Mouse (Mus musculus) layer of hippocampus, adult 8-10 months (tissue): ENCODE results near the gene Arrdc3. TPM values are rescaled to one million over a fixed set of nuclear protein-coding genes. Genes with fewer than 3 reads are reported as not detected.
"Not testable (repeated sequence)": the region's sequence is repeated elsewhere in the genome, so short reads cannot be mapped to it uniquely, and the experiment has no call there.

Experiments used
- DNase-seq, 2 experiments: peaks; one replicate each; pipeline ENCODE4 v3.0.0; 2022; ENCODE audit warnings: low spot score in 2 of 2
- total RNA-seq, 4 experiments: library from RNA; stranded (reverse); gene quantifications; 2 replicates each; pipeline ENCODE4 v1.2.4; 2022

Gene Arrdc3
- 10 to 100 TPM; 42.4 to 60.8 (median 47.6) TPM for total RNA-seq

DNA sequence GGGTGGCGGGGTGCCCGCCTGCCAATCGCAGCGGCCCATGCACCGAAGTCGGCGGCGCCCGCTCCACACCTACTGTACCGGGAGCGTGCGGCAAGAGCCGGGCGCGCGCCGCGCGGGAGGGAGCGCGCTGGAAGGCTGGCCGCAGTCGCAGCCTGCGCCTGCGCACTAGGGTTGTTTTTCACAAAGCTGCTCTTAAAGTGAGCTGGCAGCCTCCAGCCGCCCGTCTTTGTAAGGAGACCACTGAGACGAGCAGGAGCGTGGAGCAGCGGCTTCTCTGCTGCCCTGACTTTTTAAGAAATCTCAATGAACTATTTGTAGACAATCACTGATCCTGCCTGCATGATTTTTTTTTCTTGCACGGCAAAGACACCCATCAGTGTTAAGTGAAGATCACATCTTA lies at the start of gene Arrdc3:
TSS of gene Arrdc3 (plus strand) at position 195 of the 400 bp plus-strand sequence.
- DNase-seq: peak; percentile 93 to 95

DNA sequence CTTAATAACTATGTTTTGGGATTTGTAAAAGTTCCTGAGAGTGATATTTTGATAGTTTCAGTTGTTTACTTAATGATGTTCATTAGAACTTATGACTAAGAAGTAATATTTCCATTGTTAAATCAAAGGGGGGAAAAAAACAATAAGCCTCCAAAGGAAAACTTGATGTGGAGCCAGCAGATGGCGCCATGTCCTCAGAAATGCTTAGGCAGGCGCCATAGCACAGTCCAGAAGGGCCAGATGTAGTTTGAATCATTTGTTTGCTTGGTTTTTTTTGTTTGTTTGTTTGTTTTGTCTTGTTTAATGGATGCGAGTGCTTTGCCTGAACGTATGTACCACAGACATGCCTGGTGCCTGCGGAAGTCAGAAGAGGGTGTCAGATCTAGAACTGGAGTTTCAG lies 21.0 kb upstream of the Arrdc3 start:
- DNase-seq: peak; percentile 15 to 63

DNA sequence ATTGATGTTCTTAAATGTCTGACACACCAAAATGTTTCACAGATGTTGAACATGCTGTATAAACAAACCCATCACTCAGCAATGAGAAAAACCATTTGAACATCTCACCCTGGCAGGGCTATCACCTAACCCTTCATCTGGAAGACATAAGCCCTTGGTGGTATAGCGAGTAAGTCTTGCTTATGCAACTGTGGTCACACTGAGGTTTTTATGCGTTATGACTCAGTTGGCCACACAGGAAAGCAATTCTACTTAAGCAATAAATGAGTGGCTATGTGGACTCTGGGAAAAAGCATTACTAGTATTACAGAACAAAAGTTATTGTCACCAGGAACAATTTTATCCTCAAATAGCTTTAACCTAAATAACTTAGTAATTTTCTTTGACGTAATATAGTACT lies 19.0 kb upstream of the Arrdc3 start:
- DNase-seq: no peak

DNA sequence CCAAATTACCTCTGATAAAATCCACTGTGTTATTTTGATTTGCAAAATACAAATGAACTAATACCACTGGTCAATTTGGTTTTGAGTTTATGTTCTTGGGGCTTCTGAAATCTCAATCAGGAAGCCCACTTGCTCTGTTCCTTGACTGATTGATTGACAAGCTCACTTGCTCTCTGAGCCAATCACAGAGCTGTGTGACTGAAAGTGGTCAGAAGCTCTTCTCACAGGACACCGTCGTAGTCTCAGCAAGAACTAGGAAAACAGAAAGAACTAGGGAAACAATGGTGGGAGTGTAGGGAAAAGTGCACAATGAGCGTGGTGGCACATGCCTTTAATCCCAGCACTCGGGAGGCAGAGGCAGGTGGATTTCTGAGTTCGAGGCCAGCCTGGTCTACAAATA lies 8.1 kb upstream of the Arrdc3 start:
- DNase-seq: no peak

DNA sequence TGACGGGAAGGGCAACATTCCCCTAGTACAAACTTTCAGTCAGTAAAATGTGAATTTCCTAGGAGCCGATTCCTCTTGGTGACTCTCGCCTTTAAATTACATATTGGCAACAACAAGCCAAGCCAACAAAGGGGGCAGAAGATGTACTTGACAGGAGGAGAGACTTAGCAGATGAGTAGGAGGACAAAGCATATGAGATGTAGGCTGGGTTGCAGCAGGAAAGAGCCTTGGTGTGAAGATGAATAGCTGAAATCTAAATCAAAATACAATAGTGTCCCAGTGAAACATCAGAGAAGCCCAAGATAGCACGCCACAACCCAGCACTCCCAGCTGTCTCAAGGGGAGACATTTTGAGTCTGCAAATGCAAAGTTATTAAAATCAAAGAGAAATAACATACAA lies 2.4 kb upstream of the Arrdc3 start:
- peak; percentile 38 to 51 for DNase-seq

DNA sequence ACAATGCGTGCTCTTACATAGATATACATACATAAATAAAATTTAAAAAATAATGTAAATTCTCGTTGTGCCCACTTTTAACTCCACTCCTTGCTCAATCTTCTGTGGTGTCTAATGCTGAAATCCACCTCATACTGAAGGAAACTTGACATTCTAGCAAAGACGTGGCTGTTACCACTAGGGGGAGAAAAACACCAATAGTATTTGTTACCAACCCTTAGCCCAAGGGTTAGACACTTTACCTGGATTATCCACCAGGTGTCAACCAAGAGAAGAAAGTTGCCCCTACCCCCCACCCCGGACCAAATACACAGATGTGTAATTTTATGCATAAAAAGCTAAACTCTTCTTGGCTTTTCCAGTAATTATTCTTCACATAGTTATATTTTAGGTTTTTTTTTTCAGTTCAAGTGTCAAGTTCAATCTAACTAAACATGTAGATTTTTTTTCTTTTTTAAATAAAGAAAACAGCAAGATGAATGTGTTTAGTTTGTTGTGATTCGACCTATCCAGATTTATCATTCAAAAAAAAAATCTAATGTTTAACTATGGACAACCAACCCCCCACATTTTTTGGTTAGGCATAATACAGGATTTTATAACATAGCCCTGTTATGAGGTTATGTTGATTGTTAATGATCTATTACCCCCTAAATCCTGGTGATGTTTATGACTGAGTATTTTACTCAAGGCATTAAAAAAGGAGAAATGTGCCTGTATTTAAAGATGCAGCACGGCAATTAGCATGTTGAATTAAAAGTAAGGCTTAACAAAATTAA lies 1.3 kb upstream of the Arrdc3 start:
- peak; percentile 28 to 43 for DNase-seq

DNA sequence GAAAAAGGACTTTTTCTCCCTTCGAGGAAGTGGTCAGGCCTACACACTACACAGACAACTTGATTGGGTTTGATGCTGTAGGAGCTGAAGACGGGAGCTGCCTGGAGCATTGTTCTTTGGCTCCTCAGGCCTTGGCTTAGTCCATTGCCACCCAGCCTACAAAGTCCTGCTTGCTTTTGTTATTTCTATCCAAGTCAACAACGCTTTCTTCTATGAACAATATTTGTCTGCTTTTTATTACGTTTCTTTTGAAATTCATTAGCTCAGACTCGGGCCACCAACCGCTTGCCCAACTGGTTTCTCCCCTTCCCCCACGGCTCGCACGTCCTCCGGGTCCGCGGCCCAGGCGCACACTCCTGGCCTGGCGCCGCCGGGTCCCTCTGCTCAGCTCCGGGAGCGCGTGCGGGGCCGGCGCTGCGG lies 458 bp upstream of the Arrdc3 start:
- peak in 1 of 2 experiments; percentile 60 for DNase-seq

DNA sequence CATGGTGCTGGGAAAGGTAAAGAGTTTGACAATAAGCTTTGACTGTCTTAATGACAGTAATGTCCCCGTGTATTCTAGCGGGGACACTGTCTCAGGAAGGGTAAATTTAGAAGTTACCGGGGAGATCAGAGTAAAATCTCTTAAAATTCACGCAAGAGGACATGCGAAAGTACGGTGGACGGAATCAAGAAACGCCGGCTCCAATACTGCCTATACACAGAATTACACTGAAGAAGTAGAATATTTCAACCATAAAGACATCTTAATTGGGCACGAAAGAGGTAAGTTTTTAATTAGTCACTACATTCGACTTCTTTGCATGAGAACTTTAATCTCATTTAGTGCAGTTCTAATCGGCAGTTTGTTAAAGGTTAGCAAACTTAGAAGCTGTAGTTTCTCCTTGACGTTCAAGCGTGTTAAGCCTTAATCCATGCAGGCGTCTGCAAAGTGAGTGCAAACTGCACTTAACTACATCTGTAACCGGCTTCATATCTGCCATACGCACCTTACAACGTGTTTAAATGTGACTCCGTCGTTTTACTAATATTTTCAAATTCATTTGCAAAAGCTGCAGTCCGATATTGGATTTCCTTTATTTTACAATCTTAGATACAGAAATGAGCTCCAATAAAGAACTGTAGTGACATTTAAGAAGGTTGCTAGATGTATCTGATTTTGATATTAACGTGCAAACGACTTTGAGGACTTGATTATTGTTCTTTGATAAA lies 629 bp downstream of the Arrdc3 start:
- DNase-seq: no peak

DNA sequence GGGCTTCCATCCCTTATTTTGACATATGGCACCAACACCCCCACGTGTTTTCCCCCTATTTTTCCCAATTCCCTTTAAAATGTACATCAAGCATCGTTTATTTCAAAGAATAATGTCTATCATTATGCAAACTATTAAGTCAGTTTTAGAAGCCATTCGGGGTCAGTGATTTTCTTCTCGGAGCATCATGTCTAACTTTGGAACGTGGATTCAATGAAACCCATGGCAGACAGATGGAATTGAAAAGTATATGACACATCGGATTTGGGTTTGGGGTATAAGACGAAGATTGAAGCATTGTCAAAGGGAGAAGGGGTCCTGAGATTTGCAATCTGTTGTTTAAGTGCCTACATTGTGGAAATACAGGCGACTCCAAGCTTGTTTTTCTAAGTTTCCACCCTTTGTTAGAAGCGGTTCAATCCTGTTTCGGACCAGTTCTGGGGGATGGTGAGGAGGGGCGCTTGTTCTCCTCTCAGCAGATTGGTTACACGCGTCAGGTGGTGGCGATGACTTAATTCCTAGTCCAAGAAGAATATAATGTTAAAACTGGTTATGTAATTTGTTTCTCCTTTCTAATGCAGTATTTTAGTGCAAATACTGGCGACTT lies 1.3 kb downstream of the Arrdc3 start:
- DNase-seq: peak; percentile 74 to 86

DNA sequence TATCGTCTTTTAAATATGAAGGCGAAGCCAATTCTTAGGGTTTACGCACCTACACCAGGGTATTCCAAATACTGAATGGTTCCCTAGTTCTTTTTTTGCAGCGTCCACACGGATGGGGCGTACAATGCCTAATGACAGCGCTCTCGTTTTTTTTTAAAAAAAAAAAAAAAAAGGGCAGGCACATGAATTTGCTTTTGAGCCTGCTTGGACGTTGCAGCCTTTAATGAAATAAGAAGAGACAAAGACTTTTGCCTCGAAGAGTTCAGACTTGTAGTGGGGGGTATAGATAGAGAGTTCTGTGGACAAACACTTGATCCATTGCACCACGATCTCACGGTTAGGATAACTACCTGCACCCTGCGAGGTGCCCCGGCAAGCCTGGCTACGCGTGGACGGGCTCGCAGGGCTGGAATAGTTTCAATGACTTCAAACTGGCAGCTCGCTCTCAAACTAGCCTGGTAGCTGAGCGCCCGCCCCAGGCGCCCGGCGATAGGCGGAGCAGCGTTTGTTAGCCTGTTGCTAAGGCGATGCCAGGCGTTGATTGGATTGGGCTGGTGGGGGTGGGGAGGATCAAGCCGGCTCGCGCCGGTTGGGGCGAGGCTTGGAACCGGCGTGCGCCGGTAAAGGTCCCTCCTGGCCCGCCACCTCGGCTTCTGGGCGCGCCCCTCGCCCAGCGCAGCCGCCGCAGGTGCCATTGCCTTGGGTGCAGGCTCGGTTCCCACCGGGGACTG lies 2.1 kb downstream of the Arrdc3 start:
- peak; percentile 94 for DNase-seq

DNA sequence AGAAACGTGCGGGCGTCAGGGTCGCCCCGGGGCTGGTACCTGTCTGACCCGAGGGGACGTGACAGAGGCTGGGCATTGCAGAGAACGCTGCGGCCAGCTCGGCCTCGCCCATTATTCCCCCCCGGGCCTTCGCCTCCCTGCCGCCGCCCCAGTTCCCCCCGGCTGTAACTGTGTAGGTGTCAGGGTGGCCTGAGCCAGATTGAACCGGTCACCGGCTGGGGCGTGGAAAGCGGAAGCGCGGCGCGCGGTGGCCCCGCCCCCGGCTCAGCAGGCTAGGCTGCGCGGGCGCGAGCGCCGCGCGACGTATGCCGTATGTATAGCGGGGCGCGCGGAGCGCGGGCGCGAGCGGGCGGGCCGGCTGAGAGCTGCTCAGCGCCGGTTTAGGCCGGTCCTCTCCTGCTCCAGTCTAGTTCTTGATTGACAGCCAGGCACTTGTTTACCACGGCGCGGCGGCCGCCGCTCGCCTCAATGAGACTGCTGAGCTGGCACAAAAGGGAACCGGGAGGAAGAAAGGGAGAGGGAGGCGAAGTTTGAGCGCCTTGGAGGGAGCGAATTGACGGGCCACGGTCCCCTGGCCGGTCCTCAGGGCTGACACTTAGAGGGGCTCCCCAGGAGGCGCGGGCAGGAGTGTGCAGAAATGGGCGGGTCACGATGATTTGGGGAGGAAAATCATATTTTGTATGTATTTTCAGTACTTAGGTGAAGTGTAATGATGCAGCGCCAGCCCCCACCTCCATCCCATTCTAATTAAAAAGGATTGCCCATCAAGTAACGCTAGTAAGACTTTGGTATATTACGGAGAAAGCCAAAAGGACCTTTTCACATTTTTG lies 2.9 kb downstream of the Arrdc3 start:
- peak; percentile 85 to 90 for DNase-seq

DNA sequence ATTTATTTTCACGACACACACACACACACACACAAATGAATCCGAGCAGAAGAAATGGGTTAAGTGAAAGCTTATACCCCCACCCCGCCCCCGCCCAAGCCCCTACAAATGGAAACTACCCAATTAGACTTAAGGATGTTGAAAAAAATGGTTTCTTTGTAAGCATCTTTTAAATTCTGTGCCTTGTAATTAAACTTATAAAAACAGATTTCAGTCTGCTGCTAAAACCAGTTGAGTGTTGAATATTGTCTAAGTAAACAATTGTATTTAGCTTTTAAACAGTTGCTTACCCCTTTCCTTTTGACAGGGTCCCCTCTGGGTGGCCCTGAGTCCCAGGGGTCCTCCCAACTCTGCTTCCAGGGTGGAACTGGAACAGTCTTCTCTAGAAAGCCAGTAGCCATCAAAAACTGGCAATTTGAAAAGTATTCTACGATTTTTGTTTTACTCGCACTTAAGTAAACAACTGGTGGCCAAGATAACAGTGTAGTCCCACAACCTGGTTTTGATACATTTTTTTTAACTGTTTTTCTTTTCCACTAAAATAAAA lies 3.6 kb downstream of the Arrdc3 start:
- DNase-seq: no peak

DNA sequence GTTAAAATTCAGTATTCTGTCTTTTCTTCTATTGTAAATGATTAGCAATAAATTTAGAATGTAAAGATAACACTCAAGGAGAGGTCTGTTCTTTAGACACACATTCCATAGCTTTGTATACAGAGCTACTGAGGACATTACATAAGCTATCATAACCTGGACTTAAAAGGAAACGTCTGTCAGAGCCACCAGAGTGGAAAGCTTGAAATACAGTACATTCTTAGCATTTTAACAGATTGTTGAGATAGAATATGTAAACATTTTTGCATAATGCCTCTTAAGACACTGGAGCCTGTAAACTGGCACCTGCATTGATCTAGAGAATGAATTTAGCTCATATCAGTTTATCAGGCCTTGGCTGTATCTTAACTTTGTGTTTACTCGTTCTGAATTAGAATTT lies 4.7 kb downstream of the Arrdc3 start:
- no peak for DNase-seq

DNA sequence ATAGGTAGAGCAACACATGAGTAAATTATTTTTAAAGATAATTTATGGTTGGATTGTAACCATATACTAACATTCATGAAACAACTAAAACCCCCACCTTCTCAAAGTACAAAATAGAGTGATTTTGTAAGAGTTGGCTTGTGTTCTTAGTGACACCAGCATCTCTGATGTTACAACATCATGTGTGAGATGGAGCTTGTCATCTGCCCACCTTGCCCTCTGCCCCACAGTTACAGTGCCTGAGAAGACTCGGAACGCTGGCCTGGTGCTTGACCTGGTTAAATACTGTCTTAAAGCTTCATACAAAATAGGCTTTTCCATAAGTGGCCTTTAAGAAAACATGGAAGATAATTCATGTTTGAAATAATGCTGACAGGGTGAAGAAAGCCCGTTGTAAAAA lies 11.7 kb downstream of the Arrdc3 start:
- not testable (repeated sequence) for DNase-seq

DNA sequence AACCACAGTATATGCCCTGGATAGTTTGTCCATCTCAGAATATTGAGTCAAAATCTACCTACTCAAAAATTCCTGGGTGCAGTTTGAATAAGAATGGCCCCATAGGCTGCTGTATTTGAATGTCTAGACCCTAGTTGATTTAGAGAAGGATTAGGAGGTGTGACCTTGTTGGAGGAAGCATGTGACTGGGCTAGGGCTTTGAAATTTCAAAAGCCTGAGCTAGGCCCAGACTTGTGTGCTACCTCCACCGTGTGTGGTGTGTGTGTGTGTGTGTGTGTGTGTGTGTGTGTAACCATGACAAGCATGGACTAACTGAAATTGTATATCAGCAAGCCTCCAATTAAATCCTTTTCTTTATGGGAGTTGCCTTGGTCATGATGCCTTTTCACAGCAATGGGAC lies 14.2 kb downstream of the Arrdc3 start:
- DNase-seq: no peak

DNA sequence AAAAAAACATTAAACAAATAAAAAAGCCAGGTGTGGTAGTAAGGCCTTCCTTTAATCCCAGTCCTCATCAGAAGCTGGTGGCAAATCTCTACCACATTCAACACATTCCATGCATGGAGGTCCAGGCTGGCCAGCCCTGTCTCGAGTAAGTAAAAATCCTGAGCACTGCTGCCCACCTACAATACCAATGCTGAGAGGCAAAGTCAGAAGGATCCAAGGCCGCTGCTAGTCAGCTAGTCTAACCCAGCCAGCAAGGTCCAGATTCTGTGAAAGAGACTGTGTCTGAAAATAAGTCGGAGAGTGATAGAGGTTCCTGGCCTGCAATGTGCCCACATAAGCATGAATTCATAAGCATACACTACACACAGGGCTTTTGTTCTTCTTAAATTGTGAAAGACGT lies 14.9 kb downstream of the Arrdc3 start:
- DNase-seq: no peak

DNA sequence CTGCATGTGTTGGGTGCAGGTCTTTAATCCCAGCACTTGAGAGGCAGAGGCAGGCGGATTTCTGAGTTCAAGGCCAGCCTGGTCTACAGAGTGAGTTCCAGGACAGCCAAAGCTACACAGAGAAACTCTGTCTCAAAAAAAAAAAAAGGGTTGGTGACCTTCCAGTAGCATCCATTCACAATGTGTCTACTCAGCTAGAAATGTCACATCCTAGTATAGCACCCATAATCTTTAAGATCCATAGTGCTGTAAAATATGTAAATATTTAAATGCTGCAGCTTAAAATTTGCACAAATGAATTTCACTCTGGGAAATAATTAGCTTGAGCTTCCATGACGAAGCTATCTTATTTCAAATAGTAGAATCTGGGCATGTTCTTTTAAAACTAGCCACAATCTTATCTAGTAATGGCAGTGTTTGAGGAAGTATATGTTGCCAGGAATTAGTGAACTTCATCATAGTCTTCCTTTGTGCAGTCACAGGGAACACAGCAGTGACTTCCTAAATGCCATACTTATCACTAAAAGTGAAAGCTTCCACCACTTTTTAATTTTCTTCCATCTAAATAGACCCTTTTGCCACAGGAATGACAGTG lies 16.3 kb downstream of the Arrdc3 start:
- DNase-seq: no peak

DNA sequence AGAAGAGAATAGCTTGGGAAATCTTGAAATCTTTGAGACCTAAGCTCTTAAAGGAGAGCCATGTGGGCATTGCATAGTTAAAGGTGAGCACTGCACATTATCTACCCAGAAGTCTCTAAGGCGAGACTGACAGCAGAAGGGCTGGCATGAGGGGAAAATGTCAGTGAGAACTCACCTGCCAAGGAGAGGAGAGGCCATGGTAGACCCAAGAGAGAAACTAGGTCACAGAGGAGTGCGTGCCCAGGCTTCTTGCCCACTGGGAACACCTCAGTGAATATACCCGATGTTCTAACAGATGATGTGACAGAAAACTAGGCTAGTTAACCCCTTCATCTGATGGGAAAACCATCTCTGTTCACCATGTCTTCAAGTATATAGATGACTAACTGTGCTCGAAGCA lies 18.2 kb downstream of the Arrdc3 start:
- DNase-seq: no peak

DNA sequence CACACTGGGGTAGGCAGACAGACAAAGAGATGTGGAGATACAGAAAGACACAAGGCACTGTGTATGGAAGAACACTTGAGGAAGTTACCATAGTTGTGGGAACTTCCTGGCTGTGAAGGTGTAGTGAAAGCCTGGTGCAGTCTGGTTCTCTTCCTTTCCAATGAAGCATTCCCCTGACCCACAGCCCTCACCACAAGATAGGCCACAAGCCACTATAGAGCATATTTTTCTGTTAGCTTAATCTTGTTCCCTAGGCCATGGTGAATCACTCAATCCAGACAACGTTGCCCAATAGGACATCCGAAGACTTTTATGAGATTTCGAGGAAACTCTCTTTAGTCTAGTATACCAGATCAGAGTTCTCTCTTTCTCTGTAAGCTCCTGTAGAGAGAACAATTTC lies 19.6 kb downstream of the Arrdc3 start:
- DNase-seq: no peak

DNA sequence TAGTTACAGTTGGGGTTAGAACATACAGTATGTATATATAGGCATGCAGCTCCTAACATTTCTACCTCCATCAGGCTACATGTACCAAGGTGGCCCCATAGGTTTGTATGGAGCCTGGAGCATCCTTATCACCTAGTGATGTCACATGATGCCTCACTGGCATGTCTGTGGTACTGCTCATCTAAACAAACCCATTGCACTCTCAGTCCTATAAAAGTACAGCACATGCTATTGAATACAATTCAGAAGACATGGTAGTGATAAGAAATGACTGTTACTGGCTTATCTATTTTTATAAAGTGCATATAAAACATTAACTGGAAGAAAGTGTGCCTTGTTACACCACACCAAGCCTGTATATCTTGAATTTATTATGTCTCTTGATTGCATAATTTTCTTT lies 30.2 kb downstream of the Arrdc3 start:
- DNase-seq: no peak
